Mouse (Mus musculus) right cerebral cortex, postnatal 4 days (tissue): ENCODE measurements around the gene Tbc1d1.

Experiments
- DNase-seq: peaks from one replicate; pipeline ENCODE4 v3.0.0-alpha.2; 2022

Tbc1d1 gene

DNA sequence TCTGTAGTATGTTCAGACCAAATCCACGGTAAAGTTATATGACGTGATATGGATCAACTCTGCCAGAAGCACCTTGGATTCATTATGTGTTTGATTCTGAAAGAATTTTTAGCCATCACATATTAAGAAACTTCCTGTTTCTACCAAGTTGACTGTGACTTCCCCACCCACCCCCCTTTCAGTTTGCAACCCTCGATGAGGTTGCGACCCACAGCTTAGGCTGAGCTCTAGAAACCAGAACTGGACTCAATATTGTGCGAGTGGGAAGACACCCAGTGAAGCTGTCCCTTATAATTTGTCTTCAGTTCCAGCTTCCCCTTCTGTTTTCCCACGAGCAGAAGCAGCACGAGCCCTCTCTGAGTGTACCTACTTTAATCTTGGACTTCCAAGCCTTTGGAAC is 55.2 kb downstream of the Tbc1d1 start:
- no peak for DNase-seq

DNA sequence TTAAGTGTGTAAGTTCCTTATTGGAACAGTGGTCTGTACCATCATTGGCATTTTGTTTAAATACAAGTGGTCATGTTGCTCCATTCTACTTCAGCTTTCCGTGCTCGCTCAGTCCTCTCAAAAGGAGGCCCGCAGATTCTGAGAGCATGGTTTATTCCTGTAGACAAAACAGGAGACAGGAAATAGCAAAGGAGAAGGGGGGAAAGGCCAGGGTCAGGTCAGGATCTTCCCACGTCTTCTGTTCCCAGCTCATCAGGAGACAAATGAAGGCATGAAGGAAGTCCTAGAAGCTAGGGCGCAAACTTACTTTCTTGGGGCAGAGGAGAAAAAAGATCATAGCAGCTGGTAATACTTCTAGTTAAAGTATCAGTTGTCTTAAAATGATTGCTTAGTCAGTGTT is 56.1 kb downstream of the Tbc1d1 start:
- DNase-seq: no peak

DNA sequence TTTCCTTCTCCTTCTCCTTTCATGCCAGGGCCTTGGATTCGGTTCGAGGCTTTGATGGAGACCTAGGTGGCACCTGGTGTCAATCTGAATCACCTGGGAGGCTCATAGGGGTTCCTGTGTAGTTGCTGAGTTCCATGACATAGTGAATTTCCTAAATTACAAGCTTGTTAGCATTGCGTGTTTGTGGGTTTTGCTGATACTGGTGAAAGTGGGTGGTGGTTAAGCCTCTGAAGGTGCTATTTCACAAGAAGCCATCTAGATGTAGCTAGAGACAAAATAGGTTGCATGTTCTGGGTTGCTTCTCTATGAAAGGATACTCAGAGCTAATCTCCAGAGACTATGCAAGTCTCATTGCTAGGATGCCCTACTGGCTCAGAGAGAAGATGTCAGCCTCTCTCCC is 56.5 kb downstream of the Tbc1d1 start:
- no peak for DNase-seq

DNA sequence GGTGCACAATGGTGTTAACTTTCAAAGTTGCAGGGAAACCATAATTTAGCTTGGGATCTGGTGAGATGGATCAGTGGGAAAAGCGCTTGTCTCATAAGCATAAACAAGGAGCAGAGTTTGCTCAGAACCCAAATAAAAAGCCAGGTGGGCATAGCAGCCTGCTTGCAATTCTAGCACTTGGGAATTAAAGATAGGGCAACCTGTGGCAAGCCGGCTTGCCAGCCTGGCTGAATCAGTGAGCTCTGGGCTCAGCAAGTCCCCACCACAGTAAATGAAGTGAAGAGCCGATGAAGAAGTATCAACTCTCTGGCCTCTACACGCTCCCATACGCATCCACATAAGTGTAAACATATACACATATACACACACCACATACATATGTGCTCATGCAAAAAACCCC is 59.7 kb downstream of the Tbc1d1 start:
- no peak for DNase-seq

DNA sequence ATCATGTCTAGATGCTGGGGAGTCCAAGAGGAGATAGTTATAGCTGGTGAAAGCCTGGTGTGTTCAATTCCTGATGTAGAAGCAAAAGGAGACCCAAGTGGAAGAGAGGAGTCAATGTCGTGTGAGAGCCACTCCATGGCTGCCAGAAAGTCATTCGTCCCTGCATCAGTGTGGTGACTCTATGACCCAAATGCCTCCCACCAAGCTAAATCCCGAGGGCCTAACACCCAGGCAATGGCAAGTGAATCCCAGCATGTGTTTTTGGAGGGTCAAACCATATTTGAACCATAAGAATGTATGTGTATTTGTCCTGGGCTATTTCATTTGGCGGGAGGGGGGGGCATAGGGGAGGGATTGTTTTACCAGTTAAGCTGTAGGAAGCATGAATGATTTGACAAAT is 60.2 kb downstream of the Tbc1d1 start:
- DNase-seq: no peak

DNA sequence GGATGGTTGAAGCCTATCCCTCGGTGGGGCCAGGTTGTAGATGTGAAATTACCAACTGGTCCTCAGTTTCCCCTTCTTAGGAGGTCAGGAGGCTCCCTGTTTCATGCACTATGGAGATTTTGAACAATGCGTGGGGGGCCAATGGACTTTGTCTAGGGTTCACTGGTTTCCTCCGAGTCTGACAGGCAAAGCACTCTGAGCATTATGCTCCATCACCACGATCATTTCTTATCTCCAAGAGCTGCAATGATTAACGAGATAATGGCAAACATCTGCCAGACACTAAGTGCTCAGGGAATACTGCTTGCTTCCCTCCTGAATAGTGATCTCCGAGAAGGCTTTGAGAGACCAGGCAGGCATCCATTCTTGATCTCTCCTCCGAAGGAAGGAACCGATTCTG is 61.2 kb downstream of the Tbc1d1 start:
- no peak for DNase-seq

DNA sequence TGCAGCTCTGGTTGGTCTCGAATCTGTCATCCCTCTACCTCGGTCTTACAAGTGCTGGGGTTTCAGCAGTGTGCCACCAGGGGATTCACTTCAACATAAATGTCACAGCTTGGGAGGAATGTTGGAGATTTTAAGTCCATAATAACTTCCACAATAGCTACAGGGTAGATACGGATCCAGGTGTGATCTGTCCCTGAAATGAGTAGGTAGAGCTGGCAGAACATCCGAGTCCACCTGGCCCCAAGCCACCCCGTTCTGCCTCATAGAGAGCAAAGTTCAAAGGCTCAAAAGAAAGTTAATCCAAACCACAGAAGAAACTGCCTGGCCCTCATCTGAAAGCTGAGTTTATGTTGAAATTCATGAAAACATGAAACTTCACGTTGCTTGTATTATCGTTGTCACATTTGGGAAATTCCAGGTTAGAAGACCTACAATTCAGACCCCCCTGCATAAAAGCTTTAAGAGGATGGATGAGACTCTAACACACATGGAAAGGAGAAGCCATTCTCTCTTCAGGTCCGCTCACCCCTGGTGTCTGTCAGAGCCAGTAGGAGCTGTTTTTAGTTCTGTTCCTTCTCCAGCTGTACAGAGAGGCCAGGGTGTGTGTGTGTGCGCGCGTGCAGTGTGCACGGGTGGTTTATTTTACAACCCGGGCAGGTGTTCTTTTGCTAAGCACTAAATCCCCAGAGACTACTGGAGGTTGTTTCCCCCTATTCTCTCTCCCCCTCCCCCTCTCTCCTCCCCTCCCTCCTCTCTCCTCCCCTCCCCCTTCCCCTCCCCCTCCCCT is 61.9 kb downstream of the Tbc1d1 start:
- no peak for DNase-seq

DNA sequence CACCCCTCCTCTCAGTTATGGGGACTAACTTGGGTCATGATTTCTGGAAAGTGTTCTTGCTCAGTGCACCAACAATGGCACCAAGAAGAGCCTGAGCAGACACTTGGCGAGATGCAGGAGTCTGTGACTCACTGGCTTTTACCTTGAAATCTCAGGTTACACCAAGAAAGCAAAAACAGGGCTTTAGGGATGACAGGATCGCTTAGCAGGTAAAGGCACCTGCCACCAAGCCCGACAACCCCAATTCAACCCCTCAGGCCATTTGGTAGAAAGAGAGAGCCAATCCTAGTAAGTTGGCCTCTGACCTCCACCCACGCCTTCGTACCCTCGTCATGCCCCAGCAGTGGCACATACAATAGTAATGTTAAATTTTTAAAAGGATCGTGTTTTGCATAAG is 62.5 kb downstream of the Tbc1d1 start:
- DNase-seq: no peak

DNA sequence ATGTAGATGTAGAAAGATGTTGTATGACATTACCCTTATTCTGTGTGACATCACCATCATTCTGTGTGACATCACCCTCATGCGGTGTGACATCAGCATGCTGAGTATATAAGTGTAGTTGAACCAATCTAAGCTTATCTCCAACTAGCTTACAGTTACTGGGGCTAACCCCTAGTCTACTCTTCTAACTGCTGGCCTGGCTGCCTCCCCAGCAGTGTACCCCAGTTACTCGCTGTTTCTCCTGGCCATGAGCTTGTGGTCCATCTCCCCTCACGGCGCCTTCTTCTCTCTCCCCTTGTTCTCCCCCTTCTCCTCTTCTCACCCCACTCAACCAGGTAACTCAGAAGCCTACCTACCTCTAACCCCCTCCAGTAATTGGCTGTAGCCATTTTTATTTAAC is 64.7 kb downstream of the Tbc1d1 start:
- DNase-seq: no peak

DNA sequence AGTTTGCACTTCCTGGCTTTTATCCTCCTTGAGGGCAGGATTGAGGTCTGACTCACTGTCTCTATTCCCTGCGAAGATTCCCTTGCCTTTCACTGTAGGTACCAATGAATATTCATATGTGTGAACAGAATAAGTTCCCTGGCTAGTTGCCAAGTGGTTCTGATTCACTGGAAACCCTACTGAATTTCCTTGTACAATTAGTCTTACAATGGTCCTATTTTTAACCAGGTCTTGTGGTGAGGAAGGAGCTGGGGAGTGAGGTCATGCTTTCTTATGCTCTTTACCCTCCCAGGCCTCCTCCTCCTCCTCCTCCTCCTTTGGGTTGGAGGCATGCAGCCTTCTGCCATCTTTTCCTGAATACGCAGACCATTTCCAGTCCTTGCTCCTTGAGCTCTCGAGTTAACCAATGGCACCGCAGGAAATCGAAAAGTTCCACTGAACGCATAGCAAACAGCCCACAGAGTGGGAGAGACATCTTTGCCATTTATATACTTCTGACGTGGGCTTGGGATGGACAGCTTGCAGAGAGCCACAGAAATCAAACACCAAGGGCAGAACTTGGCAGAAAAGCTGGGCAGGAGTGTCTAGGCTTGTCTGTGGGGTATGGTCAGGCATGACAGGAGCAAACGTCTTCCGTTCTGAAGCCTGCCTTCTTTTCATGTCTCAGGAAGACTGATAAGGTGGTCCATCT is 68.8 kb downstream of the Tbc1d1 start:
- DNase-seq: no peak

DNA sequence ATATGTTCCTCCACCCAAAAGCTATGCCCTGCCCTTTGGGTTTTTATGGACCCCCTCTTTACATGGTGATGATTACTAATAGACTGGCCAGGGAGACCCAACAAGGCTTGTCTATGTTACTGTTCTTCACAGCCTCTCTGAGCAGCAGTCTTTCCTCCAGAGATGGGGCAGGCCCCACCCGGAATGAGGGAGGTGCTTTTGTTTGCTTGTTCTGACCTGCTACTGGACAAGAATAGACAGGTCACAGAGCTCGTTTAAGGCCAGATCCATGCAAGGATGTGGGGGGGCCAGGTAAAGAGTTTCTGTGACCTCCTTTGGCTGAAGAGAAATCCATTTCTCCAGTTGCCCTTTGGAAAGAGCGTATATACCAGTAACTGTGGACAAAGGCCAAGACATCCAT is 72.1 kb downstream of the Tbc1d1 start:
- no peak for DNase-seq

DNA sequence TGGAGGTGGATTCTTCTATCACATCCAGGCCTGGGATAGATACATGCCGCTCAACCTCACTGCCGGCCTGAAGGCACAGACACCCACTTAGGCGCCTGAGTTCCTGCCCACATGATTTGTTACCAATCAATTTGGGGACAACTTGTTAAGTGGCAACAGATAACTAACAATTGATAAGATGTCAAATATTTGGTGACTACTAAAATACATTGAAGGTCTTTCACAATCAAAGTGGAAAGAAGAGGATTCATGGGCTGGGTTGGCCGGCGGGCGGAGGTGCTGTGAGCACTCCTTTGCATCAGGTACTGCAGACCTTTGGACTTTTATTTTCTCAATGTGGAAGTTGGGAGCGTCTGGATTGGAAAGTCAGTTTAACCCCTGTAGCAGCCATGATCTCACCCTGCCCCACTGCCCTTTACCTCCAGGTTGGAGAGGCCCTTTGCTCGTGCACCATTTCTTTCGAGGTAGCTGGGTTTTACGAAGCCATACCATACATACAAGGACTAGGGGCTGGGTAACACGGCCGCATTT is 73.3 kb downstream of the Tbc1d1 start:
- DNase-seq: no peak

DNA sequence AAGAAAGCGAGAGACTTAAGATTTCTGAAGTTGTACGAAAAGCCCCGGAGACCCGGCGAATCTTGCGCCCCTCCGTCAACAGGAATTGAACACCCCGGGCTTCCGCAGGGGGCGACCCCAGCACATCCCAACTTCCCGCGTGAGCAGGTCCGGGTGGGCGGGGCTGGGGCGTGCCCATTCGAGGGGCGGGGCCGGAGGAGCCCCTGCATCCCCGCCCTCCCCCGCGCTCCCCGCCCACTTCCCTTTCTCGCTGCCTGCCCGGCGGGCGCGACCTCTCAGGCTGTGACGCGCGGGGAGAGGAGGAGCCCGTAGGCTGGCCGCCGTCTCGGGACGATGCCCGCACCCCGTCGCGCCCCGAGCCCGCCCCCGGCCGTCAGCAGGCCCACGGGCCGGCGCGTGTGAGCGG is 74.0 kb downstream of the Tbc1d1 start:
- peak; percentile 72 for DNase-seq

DNA sequence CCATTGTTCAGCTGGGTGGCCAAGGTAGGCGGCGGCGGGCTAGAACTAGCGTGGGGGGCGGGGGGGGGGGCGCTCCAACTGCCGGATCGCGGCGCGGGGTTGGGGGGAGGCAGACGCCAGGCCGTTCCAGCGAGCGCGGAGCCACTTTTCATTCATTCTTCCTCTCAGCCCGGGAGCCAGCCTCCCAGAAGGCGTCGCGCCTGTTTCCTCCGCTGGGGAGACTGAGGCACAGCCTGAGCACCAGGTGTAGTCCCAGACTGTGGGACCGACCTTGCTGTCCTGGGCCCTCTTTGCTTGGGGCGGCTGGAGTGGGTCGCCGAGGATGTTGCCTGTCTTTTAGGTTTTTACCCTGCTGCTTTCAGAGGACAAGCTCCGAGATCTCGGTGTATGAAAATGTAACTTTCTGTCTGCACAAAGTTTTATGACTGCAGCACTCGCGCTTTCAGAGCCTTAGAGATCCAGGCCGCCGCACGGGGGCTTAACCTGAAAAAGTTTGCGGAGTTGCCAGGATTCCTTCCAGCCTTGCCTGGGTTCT is 74.5 kb downstream of the Tbc1d1 start:
- no peak for DNase-seq

DNA sequence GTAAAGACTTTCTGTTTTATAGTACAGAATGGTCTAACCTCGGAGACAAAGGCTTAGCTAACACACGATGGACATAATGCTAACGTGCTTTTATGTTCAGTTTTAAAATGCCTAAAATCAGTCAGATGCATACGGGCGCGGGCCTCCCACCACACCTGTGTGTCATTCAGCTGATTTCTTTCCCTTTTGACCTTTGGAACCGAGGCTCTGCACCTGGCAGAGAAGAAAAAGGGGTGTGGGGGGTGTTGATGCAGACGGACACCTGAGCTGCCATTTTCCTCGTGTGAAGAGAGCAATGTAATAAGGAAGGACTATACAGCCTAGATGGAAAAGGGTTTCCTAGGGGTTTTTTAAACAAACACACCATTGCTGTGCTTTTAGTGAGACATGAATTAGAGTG is 76.8 kb downstream of the Tbc1d1 start:
- no peak for DNase-seq

DNA sequence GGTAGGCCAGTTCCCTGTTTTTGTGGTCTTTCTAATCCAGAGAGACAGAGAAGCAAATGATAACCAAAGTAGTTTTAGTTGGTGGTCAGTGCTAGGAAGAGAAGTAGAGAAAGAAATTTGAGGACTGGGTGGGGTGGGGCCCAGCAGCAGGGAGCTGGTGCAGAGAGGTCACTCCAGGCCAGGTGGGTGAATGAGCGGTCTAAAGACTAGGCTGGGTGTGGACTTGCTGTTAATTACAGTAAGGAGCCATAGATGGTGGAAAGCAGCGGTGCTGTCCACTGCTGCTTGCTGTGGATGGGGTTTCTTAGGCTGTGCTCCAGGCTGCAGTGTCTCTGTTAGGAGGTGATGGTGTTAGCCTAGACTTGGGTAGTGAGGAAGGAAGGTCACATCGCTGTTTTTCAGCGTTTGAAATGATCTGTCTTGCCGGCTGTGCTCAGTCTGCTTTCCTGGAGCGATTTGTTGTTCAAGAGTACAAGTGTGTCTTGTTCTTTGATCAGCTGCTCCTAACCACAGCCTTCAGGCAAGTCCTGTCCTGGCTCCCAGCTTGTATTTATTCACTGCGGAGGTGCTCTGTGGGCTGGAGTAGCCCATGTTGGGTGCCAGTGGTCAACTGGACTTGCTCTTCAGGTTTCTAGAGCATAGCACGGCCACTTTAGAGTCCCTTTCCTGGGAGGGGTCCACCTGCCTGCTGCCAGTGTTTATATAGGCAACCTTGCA is 78.3 kb downstream of the Tbc1d1 start:
- no peak for DNase-seq

DNA sequence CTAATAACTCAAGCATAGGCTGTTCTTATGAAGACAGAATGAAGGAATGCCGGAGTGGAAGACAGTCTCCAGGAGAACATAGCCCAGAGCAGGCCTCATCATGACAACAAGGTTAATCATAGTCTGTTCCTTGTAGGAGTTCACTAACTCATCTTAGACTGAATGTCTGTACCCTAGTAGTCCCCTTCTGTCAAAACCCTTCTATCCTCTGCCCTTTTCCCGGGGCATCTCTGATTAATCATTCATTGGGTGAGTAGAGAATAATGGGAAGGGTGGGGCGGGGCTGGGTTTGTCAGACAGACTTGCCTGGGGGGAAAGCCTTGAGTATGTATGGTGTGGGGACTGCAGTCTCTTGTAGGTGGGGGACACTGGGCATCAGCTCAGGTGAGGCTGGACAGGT is 79.1 kb downstream of the Tbc1d1 start:
- DNase-seq: no peak

DNA sequence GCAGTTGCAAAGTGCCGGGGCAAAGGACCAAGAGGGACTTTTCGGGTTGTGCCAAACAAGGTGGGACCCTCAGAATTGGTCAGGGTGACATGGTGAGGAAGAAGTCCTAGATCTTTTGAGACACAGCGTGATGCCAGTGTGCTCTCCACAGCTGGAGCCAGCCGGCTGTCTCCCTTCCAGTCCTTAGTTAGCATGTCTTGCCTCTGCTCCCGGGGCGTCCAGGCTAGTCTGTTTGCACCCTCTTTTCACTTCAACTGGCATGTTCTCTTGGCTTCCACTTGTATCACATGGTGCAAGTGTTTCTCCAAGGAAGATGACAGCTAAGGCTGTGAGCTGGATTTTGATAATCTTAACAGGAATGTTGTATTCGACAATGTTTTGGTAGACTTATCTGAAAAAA is 80.5 kb downstream of the Tbc1d1 start:
- DNase-seq: no peak

DNA sequence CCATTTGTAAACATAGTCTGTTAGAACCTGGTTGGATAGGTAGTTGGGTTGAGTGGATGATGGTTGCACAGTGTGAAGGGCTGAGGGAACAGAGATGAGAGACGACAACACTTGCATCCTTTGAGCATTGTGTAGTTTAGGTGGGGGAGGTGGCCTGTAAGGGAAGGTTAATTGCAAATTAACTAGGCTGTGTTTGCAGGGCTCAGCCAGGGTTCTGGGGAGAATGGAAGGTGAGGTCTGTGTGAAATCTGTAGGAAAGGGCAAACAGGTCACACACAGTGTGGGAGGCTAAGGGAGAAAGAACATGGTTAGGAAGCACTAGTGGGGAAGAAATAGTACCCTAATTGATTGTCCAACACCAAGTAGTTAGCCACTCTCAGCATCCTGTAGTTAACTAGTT is 81.2 kb downstream of the Tbc1d1 start:
- DNase-seq: no peak

DNA sequence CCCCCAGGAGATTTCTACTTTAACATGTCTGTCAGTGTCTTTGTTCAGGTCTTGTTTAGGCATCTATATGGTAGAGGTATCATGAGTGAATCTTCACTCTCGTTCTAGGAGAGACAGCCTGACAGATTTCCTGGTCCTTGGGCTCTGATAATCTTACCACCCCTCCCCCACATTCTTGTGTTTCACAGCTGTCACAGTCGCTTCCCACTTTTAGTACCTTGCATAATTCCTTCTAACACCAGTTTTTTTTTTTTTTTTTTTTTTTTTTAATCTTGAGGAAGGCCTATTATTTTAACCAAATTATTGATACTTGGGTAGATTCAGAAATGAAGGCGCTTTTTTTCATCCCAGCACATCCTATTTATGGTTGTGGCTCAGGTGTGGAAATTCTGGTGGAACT is 81.6 kb downstream of the Tbc1d1 start:
- no peak for DNase-seq

DNA sequence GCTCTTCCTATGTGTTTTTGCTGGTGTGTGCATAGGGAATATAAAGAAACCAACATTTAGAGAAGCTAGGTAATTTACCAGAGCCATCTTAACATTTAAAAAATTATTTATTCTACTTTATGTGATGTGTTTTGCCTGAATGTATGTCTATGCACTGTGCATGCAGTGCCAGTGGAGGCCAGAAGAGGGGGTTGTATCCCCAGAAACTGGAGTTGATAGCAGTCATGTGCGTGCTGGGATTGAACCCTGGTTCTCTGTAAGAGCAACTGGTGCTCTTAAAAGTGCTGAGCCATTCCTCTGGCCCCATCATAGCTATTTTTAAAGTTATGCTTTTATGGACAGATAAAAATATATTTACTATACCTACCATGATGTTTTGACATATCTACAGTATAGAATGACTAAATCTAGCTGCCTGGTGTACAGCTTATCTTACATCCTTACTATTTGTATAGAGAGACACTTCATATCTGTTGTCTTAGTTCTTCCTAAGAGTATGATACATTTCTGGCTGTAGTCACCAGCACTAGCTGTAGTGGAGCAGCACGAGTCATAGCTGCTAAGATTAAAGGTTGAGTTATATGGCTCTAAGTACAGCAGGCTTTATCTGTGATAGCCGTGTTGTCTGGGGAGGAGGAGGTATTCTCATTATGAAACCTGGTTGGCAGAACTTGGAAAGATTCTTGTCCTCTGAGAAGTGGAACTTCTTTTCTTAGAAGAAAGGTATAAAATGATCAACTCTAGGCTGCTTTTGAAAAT is 83.0 kb downstream of the Tbc1d1 start:
- DNase-seq: no peak

DNA sequence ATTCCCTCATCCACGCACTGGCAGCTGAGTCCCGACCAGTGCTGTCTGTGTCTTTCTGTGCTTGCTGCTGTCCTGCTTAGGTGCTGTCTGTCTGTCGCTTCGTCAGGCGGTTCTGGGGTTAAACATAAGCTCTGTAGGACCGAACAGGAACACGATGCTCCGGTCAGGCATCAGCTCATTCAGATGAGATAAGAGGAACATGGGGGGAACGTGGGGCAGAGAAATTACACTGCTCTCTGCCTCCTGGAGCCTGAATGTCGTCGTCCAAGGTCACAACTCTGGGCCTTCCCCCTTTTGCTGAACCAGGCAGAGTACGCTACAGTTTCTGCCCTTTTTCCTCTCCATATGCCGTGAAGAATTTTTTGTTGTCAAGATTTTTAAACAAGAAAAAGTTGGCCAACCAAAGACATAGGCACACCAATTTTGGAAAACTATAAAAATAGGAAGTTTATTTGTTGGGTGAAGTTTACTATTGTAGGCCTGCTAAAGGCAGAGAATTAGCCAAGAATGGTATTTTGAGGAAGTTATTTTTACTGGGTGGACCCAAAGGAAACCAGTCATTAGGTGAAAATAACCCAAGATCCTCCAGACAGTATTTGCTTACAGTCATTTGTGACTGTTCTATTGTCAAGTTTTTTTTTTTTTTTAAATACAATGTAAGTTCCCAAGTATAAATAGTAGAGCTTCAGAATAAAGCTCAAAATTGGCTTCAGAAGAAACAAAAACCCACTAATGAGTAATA is 85.0 kb downstream of the Tbc1d1 start:
- DNase-seq: no peak
